Mouse (Mus musculus): ENCODE results near the gene Mapkap1.

DNA sequence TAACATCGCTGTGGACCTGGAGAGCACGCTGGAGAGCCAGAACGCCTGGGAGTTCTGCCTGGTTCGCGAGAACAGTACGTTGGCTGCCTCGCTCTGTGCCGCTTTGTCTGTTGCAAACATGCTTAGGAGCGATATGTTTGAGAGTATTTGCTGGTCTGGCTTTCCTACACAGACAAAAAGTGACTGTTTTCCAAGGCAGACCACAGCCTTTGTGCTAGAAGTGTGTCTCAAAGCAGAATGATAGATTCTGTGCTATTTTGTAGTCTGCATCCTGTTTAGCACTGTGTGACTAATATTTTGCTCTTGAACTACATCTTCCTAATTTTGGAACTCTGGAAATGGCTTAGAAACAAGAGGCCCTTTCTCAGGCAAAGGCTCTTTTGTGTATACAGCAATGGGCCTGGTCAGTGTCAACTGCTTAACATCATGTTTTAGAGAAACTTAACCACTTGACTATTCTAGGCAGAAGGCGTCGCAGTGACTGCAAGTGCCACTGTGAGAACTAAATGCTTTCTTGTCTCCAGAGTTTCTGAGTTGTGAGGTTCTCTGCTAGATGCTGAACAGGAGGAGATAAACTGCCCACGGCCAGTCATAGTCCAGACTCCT, 156.6 kb downstream of the Mapkap1 start:
- TF ChIP-seq CTCF (IDR thresholded peaks at IDR 0.05; ENCODE audit: low read depth) (no peak), EP300 (IDR thresholded peaks at IDR 0.05; ENCODE audit: low read depth) (no peak)
